In genomic region chr1:58415442-58415841, GRCm38 (mm10) we compare ENCODE assay signal across 17 mouse cellular contexts. TPM values are rescaled to one million over a fixed set of nuclear protein-coding genes. Genes with fewer than 3 reads are reported as not detected.
DNase-seq lines count a peak whose midpoint lies in the region; ATAC-seq and TF ChIP-seq lines count a peak whose summit lies in the region.
"Had no signal": no experiment of that assay in that cellular context is flagged by ENCODE, and none has a peak within 500 bp of the region (broad histone marks: within the 10 kb centered on the region; RNA-seq: fewer than 3 reads in every experiment).

No protein-coding gene starts in this region.

- TF ChIP-seq CTCF in hindbrain, postnatal 0 days (IDR thresholded peaks at IDR 0.05; ENCODE audit: low read depth), result peak; percentile 41

- H3K4me1 ChIP-seq in hindbrain, postnatal 0 days (ENCODE audit: insufficient read depth, low read length), result no peaks in the 10 kb centered on the region
- no peaks in the 10 kb centered on the region for H3K4me1 ChIP-seq in hindbrain, embryonic 11.5 days (replicated peaks; ENCODE audit: control insufficient read depth, insufficient read depth, low read length)
- H3K4me1 ChIP-seq in midbrain, embryonic 11.5 days (ENCODE audit: control insufficient read depth, insufficient read depth, low read length), result no peaks in the 10 kb centered on the region
- H3K4me1 ChIP-seq in midbrain, embryonic 15.5 days, result peaks cover 5% of the 10 kb centered on the region; the same call in 1 of the 2 replicates
- no peaks in the 10 kb centered on the region for H3K4me1 ChIP-seq in ES-E14 (ENCODE audit: control insufficient read depth in 2 of 2, insufficient read depth in 2 of 2, low read length in 2 of 2, poor library complexity in 1 of 2)
- H3K4me1 ChIP-seq: forebrain, embryonic 10.5 days; heart, embryonic 10.5 days had no signal

- no peak for DNase-seq in hindbrain, postnatal 0 days (ENCODE audit: low spot score)
- no peak for DNase-seq in hindbrain, embryonic 11.5 days (ENCODE audit: low spot score)
- peak; percentile 88 for DNase-seq in midbrain, embryonic 11.5 days (ENCODE audit: low spot score, missing footprints)
- DNase-seq in ES-E14 (ENCODE audit: low read depth, low spot score), result no peak
- DNase-seq in layer of hippocampus, adult 8-10 months (ENCODE audit: low spot score in 2 of 2), result no peak
- no peak for DNase-seq in cerebellum, postnatal 25 days
- DNase-seq: adrenal gland, postnatal 10 days; cerebellum, postnatal 36 days; kidney, adult 18-20 months; thymus, postnatal 14 days had no signal

- in situ Hi-C loops in ES-E14 (cut with MboI; ENCODE audit: low sequenced_read_pairs in 2 of 2, unreplicated experiment in 2 of 2), result loop anchor here in 1 of 2 experiments (25.0 kb wide), 1 partner anchor 1297 kb away; no protein-coding TSS in a partner anchor

- H3K4me2 ChIP-seq in hindbrain, postnatal 0 days (ENCODE audit: low read depth, low read length), result no peak overlapping the region
- H3K4me2 ChIP-seq in hindbrain, embryonic 11.5 days (replicated peaks; ENCODE audit: low read depth, low read length), result no peak overlapping the region
- H3K4me2 ChIP-seq in midbrain, embryonic 11.5 days, result no peak overlapping the region
- H3K4me2 ChIP-seq in midbrain, embryonic 15.5 days, result no peak overlapping the region
- H3K4me2 ChIP-seq: embryonic facial prominence, embryonic 13.5 days; liver, embryonic 15.5 days had no signal

- H3K27me3 ChIP-seq in hindbrain, postnatal 0 days (ENCODE audit: insufficient read depth, low read length), result no peaks in the 10 kb centered on the region
- H3K27me3 ChIP-seq in hindbrain, embryonic 11.5 days (ENCODE audit: control insufficient read depth, insufficient read depth, low read length), result no peaks in the 10 kb centered on the region
- no peaks in the 10 kb centered on the region for H3K27me3 ChIP-seq in midbrain, embryonic 11.5 days (ENCODE audit: control insufficient read depth, insufficient read depth, low read length)
- H3K27me3 ChIP-seq in midbrain, embryonic 15.5 days (replicated peaks), result no peaks in the 10 kb centered on the region
- H3K27me3 ChIP-seq: embryonic facial prominence, embryonic 13.5 days; liver, embryonic 15.5 days had no signal

- no peak for ATAC-seq in hindbrain, postnatal 0 days
- ATAC-seq in hindbrain, embryonic 11.5 days (ENCODE audit: low FRiP score), result no peak
- ATAC-seq in midbrain, embryonic 11.5 days (ENCODE audit: low FRiP score), result no peak
- ATAC-seq in midbrain, embryonic 15.5 days (replicated peaks), result no peak
- ATAC-seq in megakaryocyte progenitor cell, adult 5-6 weeks (replicated peaks; ENCODE audit: poor library complexity), result peak; percentile 46; the same call in 1 of the 2 replicates

- no peak overlapping the region for H3K4me3 ChIP-seq in hindbrain, postnatal 0 days (ENCODE audit: low read length)
- H3K4me3 ChIP-seq in hindbrain, embryonic 11.5 days (ENCODE audit: low read depth, low read length), result no peak overlapping the region
- no peak overlapping the region for H3K4me3 ChIP-seq in midbrain, embryonic 11.5 days (ENCODE audit: low read depth, low read length)
- no peak overlapping the region for H3K4me3 ChIP-seq in midbrain, embryonic 15.5 days
- H3K4me3 ChIP-seq in ES-E14 (ENCODE audit: insufficient read depth in 1 of 2, low read depth in 1 of 2, low read length in 2 of 2, poor library complexity in 1 of 2, severe bottlenecking in 1 of 2), result no peak overlapping the region
- H3K4me3 ChIP-seq: embryonic facial prominence, embryonic 13.5 days; forebrain, embryonic 10.5 days; heart, embryonic 10.5 days; liver, embryonic 15.5 days; myocyte had no signal

- H3K9ac ChIP-seq in hindbrain, postnatal 0 days (replicated peaks; ENCODE audit: low read length), result no peak overlapping the region
- no peak overlapping the region for H3K9ac ChIP-seq in hindbrain, embryonic 11.5 days (ENCODE audit: low read depth, low read length)
- no peak overlapping the region for H3K9ac ChIP-seq in midbrain, embryonic 11.5 days (ENCODE audit: low read length)
- H3K9ac ChIP-seq in midbrain, embryonic 15.5 days, result no peak overlapping the region
- no peak overlapping the region for H3K9ac ChIP-seq in ES-E14 (ENCODE audit: insufficient read depth, low read depth, low read length, poor library complexity, severe bottlenecking)
- H3K9ac ChIP-seq: embryonic facial prominence, embryonic 13.5 days; liver, embryonic 15.5 days had no signal

- 23% methylated on average over 1 of the region's 1 CpGs for WGBS in hindbrain, postnatal 0 days
- 38% methylated on average over 1 of the region's 1 CpGs for WGBS in hindbrain, embryonic 11.5 days
- 37% methylated on average over 1 of the region's 1 CpGs for WGBS in midbrain, embryonic 11.5 days
- WGBS in midbrain, embryonic 15.5 days, result 27% methylated on average over 1 of the region's 1 CpGs

- no peak overlapping the region for H3K27ac ChIP-seq in hindbrain, postnatal 0 days
- H3K27ac ChIP-seq in hindbrain, embryonic 11.5 days (ENCODE audit: low read depth, low read length), result no peak overlapping the region
- H3K27ac ChIP-seq in midbrain, embryonic 11.5 days (ENCODE audit: low read depth, low read length), result no peak overlapping the region
- no peak overlapping the region for H3K27ac ChIP-seq in midbrain, embryonic 15.5 days
- H3K27ac ChIP-seq in ES-E14 (ENCODE audit: insufficient read depth, low read depth, low read length, poor library complexity, severe bottlenecking), result no peak overlapping the region
- H3K27ac ChIP-seq: embryonic facial prominence, embryonic 13.5 days; forebrain, embryonic 10.5 days; heart, embryonic 10.5 days; liver, embryonic 15.5 days had no signal

- peaks cover 79% of the 10 kb centered on the region for H3K36me3 ChIP-seq in hindbrain, postnatal 0 days (ENCODE audit: insufficient read depth, low read length)
- peaks cover 24% of the 10 kb centered on the region for H3K36me3 ChIP-seq in hindbrain, embryonic 11.5 days (ENCODE audit: control insufficient read depth, insufficient read depth, low read length)
- H3K36me3 ChIP-seq in midbrain, embryonic 11.5 days (ENCODE audit: control insufficient read depth, insufficient read depth, low read length), result peaks cover 63% of the 10 kb centered on the region
- peaks cover 75% of the 10 kb centered on the region for H3K36me3 ChIP-seq in midbrain, embryonic 15.5 days (replicated peaks)
- peaks cover 42% of the 10 kb centered on the region for H3K36me3 ChIP-seq in ES-E14 (ENCODE audit: control insufficient read depth, insufficient read depth, low read length, poor library complexity, severe bottlenecking)

- H3K9me3 ChIP-seq in hindbrain, postnatal 0 days (ENCODE audit: low read length), result no peaks in the 10 kb centered on the region
- H3K9me3 ChIP-seq in hindbrain, embryonic 11.5 days (ENCODE audit: control insufficient read depth, low read length), result no peaks in the 10 kb centered on the region
- H3K9me3 ChIP-seq in midbrain, embryonic 11.5 days (ENCODE audit: control insufficient read depth, low read length), result no peaks in the 10 kb centered on the region
- no peaks in the 10 kb centered on the region for H3K9me3 ChIP-seq in midbrain, embryonic 15.5 days
- H3K9me3 ChIP-seq in ES-E14 (ENCODE audit: control insufficient read depth, insufficient read depth, low read depth, low read length), result no peaks in the 10 kb centered on the region
- H3K9me3 ChIP-seq: embryonic facial prominence, embryonic 13.5 days; forebrain, embryonic 10.5 days; heart, embryonic 10.5 days; liver, embryonic 15.5 days had no signal

RNA-seq across cellular contexts. Expression of gene Clk1, which starts 8.4 kb away (rescaled TPM):
- 60.2 and 60.7 TPM in 2 replicates for total RNA-seq in hindbrain, postnatal 0 days (2014; rRNA removed)
- polyA plus RNA-seq in hindbrain, postnatal 0 days (2015; fragmentation: Nextera tagmentation; extraction: Ambion mirVana), result 109 and 130 TPM in 2 replicates
- polyA plus RNA-seq in hindbrain, embryonic 11.5 days (2014; fragmentation: Nextera tagmentation; extraction: Ambion mirVana), result 159 and 195 TPM in 2 replicates
- polyA plus RNA-seq in midbrain, embryonic 11.5 days (2014; fragmentation: Nextera tagmentation; extraction: Ambion mirVana), result 157 and 173 TPM in 2 replicates
- 159 and 170 TPM in 2 replicates for polyA plus RNA-seq in midbrain, embryonic 15.5 days (2015; fragmentation: Nextera tagmentation; extraction: Ambion mirVana)
- 137 and 181 TPM in 2 replicates for total RNA-seq in ES-E14 (2012; rRNA removed)
- 429 and 434 TPM in 2 replicates for total RNA-seq in megakaryocyte progenitor cell, adult 5-6 weeks (2015)
- total RNA-seq in megakaryocyte progenitor cell, adult 5-6 weeks (2017), result 316 and 328 TPM in 2 replicates
- total RNA-seq in layer of hippocampus, adult 8-10 months (2022), result 100 to 1,000 TPM; 129 to 171 (median 145) TPM

RNA-seq across cellular contexts. Expression of gene Bzw1, which starts 22.7 kb away (rescaled TPM):
- total RNA-seq in hindbrain, postnatal 0 days (2014; rRNA removed), result 160 and 162 TPM in 2 replicates
- polyA plus RNA-seq in hindbrain, postnatal 0 days (2015; fragmentation: Nextera tagmentation; extraction: Ambion mirVana), result 343 and 352 TPM in 2 replicates
- polyA plus RNA-seq in hindbrain, embryonic 11.5 days (2014; fragmentation: Nextera tagmentation; extraction: Ambion mirVana), result 545 and 568 TPM in 2 replicates
- polyA plus RNA-seq in midbrain, embryonic 11.5 days (2014; fragmentation: Nextera tagmentation; extraction: Ambion mirVana), result 587 and 613 TPM in 2 replicates
- polyA plus RNA-seq in midbrain, embryonic 15.5 days (2015; fragmentation: Nextera tagmentation; extraction: Ambion mirVana), result 310 and 332 TPM in 2 replicates
- total RNA-seq in ES-E14 (2012; rRNA removed), result 101 and 167 TPM in 2 replicates
- 205 and 216 TPM in 2 replicates for total RNA-seq in megakaryocyte progenitor cell, adult 5-6 weeks (2015)
- 189 and 202 TPM in 2 replicates for total RNA-seq in megakaryocyte progenitor cell, adult 5-6 weeks (2017)
- total RNA-seq in layer of hippocampus, adult 8-10 months (2022), result 100 to 1,000 TPM; 104 to 124 (median 112) TPM

RNA-seq across cellular contexts. Expression of gene Nif3l1, which starts 29.5 kb away (rescaled TPM):
- 26.1 and 28.6 TPM in 2 replicates for total RNA-seq in hindbrain, postnatal 0 days (2014; rRNA removed)
- polyA plus RNA-seq in hindbrain, postnatal 0 days (2015; fragmentation: Nextera tagmentation; extraction: Ambion mirVana), result 35.4 and 37.5 TPM in 2 replicates
- polyA plus RNA-seq in hindbrain, embryonic 11.5 days (2014; fragmentation: Nextera tagmentation; extraction: Ambion mirVana), result 67.2 and 69.8 TPM in 2 replicates
- 66.6 and 67.2 TPM in 2 replicates for polyA plus RNA-seq in midbrain, embryonic 11.5 days (2014; fragmentation: Nextera tagmentation; extraction: Ambion mirVana)
- polyA plus RNA-seq in midbrain, embryonic 15.5 days (2015; fragmentation: Nextera tagmentation; extraction: Ambion mirVana), result 57.6 and 59.5 TPM in 2 replicates
- 26.6 and 32.7 TPM in 2 replicates for total RNA-seq in ES-E14 (2012; rRNA removed)
- 17.8 and 27.1 TPM in 2 replicates for total RNA-seq in megakaryocyte progenitor cell, adult 5-6 weeks (2015)
- total RNA-seq in megakaryocyte progenitor cell, adult 5-6 weeks (2017), result 48.9 and 58.7 TPM in 2 replicates
- 10 to 100 TPM; 15.7 to 30.6 (median 22.0) TPM for total RNA-seq in layer of hippocampus, adult 8-10 months (2022)

RNA-seq across cellular contexts. Expression of gene Ppil3, which starts 29.8 kb away (rescaled TPM):
- 19.4 and 26.4 TPM in 2 replicates for total RNA-seq in hindbrain, postnatal 0 days (2014; rRNA removed)
- polyA plus RNA-seq in hindbrain, postnatal 0 days (2015; fragmentation: Nextera tagmentation; extraction: Ambion mirVana), result 45.9 and 51.4 TPM in 2 replicates
- 56.4 and 59.2 TPM in 2 replicates for polyA plus RNA-seq in hindbrain, embryonic 11.5 days (2014; fragmentation: Nextera tagmentation; extraction: Ambion mirVana)
- 56.8 and 61.9 TPM in 2 replicates for polyA plus RNA-seq in midbrain, embryonic 11.5 days (2014; fragmentation: Nextera tagmentation; extraction: Ambion mirVana)
- polyA plus RNA-seq in midbrain, embryonic 15.5 days (2015; fragmentation: Nextera tagmentation; extraction: Ambion mirVana), result 46.6 and 51.0 TPM in 2 replicates
- 30.1 and 48.5 TPM in 2 replicates for total RNA-seq in ES-E14 (2012; rRNA removed)
- total RNA-seq in megakaryocyte progenitor cell, adult 5-6 weeks (2015), result 102 and 103 TPM in 2 replicates
- total RNA-seq in megakaryocyte progenitor cell, adult 5-6 weeks (2017), result 89.6 and 95.8 TPM in 2 replicates
- 10 to 100 TPM; 26.9 to 34.1 (median 31.9) TPM for total RNA-seq in layer of hippocampus, adult 8-10 months (2022)
